Mouse (Mus musculus) neural tube, embryonic 13.5 days (tissue): Measurements from ENCODE around the gene Ifi211. TPM values are rescaled to one million over a fixed set of nuclear protein-coding genes. Genes with fewer than 3 reads are reported as not detected.
"Not testable (repeated sequence)": the region's sequence is repeated elsewhere in the genome, so short reads cannot be mapped to it uniquely, and the experiment has no call there.

Experiments used
- ATAC-seq: fragments of 200-750 bp; cut with Nextera tagmentation; 2 replicates; pipeline ENCODE4 v1.8.0; 2017; ENCODE audit warnings: low read depth, mild to moderate bottlenecking, moderate TSS enrichment, moderate library complexity
- H3K27ac ChIP-seq: fragments of 300-500 bp; sonication (generic); replicated peaks from 2 replicates; pipeline ENCODE4 v1.5.1; 2015; ENCODE audit warnings: moderate library complexity, mild to moderate bottlenecking, inconsistent platforms
- H3K27me3 ChIP-seq: fragments of 300-500 bp; sonication (generic); 2 replicates; pipeline ENCODE4 v1.6.1; 2015; ENCODE audit warnings: mild to moderate bottlenecking, inconsistent platforms
- H3K36me3 ChIP-seq: fragments of 300-500 bp; sonication (generic); 2 replicates; pipeline ENCODE4 v1.6.1; 2015; ENCODE audit warnings: mild to moderate bottlenecking, inconsistent platforms
- H3K4me1 ChIP-seq: fragments of 300-500 bp; sonication (generic); replicated peaks from 2 replicates; pipeline ENCODE4 v1.6.1; 2015; ENCODE audit warnings: inconsistent platforms
- H3K4me2 ChIP-seq: fragments of 300-500 bp; sonication (generic); 2 replicates; pipeline ENCODE4 v1.6.1; 2015; ENCODE audit warnings: inconsistent platforms, mild to moderate bottlenecking, moderate library complexity
- H3K4me3 ChIP-seq: fragments of 300-500 bp; sonication (generic); 2 replicates; pipeline ENCODE4 v1.5.1; 2015; ENCODE audit warnings: mild to moderate bottlenecking, inconsistent platforms
- H3K9ac ChIP-seq: fragments of 300-500 bp; sonication (generic); 2 replicates; pipeline ENCODE4 v1.6.1; 2015; ENCODE audit warnings: moderate library complexity, mild to moderate bottlenecking, inconsistent platforms
- H3K9me3 ChIP-seq: fragments of 300-500 bp; sonication (generic); 2 replicates; pipeline ENCODE4 v1.6.1; 2016; ENCODE audit warnings: inconsistent platforms
- WGBS: fragments of 180-500 bp; shearing (Covaris S2); methylation state at CpG from one replicate; pipeline ENCODE4 v1.1.7; 2015; 5-methylcytosine and 5-hydroxymethylcytosine counted together
- polyA plus RNA-seq: library from polyadenylated mRNA; unstranded; fragments of >200 nt; fragmentation: Nextera tagmentation; extraction: Ambion mirVana; gene quantifications from 2 replicates; pipeline ENCODE4 v1.2.1, GENCODE M21; 2015

Gene Ifi211
- polyA plus RNA-seq = 0.31 TPM in 1 of 2 replicates, not detected in the other

GRCm38 (mm10) chr1:173912548-173913255 is at the start of gene Ifi211:
TSS of gene Ifi211 (minus strand) at chr1:173913046.
- H3K36me3 ChIP-seq, H3K4me2 ChIP-seq, ATAC-seq, H3K9ac ChIP-seq, H3K27ac ChIP-seq, H3K4me1 ChIP-seq, H3K9me3 ChIP-seq, H3K4me3 ChIP-seq, H3K27me3 ChIP-seq: not testable (repeated sequence)
- WGBS = 88% methylated on average over 6 of the region's 6 CpGs

GRCm38 (mm10) chr1:173961491-173961890 is 48.6 kb upstream of the Ifi211 start:
- not testable (repeated sequence) for H3K27ac ChIP-seq, H3K9ac ChIP-seq, H3K9me3 ChIP-seq, H3K36me3 ChIP-seq, H3K4me2 ChIP-seq, H3K27me3 ChIP-seq, ATAC-seq, H3K4me1 ChIP-seq, H3K4me3 ChIP-seq
- 63% methylated on average over 1 of the region's 1 CpGs for WGBS

DNA sequence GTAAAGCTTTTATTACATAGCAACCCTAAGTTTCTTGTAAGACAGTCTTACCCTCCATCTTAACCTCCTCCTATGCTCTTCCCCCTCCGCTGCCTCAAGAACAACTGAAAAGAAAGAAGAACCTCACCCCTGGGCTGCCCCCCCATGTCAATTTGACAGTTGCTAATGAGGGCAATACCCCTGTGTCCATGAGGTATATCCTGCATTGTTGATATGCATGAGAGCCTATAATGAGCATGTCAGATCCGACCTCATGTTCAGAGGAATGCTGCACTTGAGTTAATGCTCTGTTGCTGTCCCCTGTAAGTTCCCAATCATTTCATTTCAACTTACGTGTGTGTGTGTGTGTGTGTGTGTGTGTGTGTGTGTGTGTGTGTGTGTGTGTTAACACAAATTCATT is 47.2 kb upstream of the Ifi211 start:
- not testable (repeated sequence) for H3K27me3 ChIP-seq, H3K36me3 ChIP-seq, H3K4me3 ChIP-seq, H3K9me3 ChIP-seq, H3K4me2 ChIP-seq, ATAC-seq, H3K27ac ChIP-seq, H3K4me1 ChIP-seq, H3K9ac ChIP-seq
- WGBS = 35% methylated on average over 3 of the region's 3 CpGs

- H3K9ac ChIP-seq, H3K4me2 ChIP-seq, H3K4me3 ChIP-seq, H3K9me3 ChIP-seq, H3K4me1 ChIP-seq, H3K36me3 ChIP-seq, ATAC-seq, H3K27me3 ChIP-seq, H3K27ac ChIP-seq: not testable (repeated sequence)
- WGBS = 38% methylated on average over 3 of the region's 3 CpGs
Measured at GRCm38 (mm10) chr1:173955839-173956527, 43.1 kb upstream of the Ifi211 start.

GRCm38 (mm10) chr1:173955071-173955796 is 42.4 kb upstream of the Ifi211 start:
- Histone ChIP-seq H3K27me3 (no peaks in the 10 kb centered on the region), H3K9me3 (no peaks in the 10 kb centered on the region), H3K9ac (no peak overlapping the region), H3K4me1 (no peaks in the 10 kb centered on the region), H3K36me3 (no peaks in the 10 kb centered on the region), H3K27ac (no peak overlapping the region), H3K4me2 (no peak overlapping the region), H3K4me3 (no peak overlapping the region)
- no peak for ATAC-seq
- WGBS = 85% methylated on average over 2 of the region's 2 CpGs

- Histone ChIP-seq H3K4me3 (no peak overlapping the region), H3K9ac (no peak overlapping the region), H3K27ac (no peak overlapping the region), H3K27me3 (no peaks in the 10 kb centered on the region), H3K4me2 (no peak overlapping the region), H3K4me1 (no peaks in the 10 kb centered on the region), H3K36me3 (no peaks in the 10 kb centered on the region), H3K9me3 (no peaks in the 10 kb centered on the region)
- ATAC-seq = no peak
- 92% methylated on average over 1 of the region's 1 CpGs for WGBS
Measured at GRCm38 (mm10) chr1:173953563-173953962, 40.7 kb upstream of the Ifi211 start.

DNA sequence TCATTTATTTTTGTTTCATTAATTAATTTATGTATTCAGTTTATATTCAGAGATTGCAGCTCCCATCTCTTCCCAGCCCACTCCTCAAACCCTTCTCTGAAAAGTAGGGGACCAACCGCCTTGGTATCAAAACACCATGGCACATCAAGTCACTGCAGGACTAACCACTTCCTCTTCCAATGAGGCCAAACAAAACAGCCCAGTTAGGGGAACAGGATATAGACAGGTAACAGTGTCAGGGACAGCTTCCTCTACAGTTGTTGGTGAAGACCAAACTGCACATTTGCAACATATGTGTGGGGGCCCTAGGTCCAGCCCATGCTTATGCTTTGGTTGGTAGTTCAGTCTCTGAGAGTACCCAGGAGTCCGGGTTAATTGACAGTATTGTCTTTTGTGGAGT is 36.2 kb upstream of the Ifi211 start:
- not testable (repeated sequence) for H3K9ac ChIP-seq, H3K27ac ChIP-seq, H3K36me3 ChIP-seq, H3K27me3 ChIP-seq, H3K9me3 ChIP-seq, H3K4me2 ChIP-seq, ATAC-seq, H3K4me1 ChIP-seq, H3K4me3 ChIP-seq
- WGBS = 84% methylated on average over 2 of the region's 2 CpGs

DNA sequence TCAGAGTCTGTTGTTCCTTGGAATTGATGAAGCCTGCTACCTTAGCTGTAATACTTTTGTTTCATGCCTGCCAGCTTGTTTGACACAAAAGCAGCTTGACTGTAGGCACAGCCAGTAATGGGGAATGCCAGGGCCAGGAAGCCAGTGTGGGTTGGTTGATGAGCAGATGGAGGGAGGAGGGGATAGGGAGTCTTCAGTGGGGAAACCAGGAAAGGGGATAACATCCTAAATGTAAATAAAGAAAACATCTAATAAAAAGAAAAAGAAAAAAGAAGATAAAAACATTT is 29.9 kb upstream of the Ifi211 start:
- H3K9me3 ChIP-seq, H3K9ac ChIP-seq, H3K4me3 ChIP-seq, H3K36me3 ChIP-seq, H3K4me2 ChIP-seq, ATAC-seq, H3K27ac ChIP-seq, H3K27me3 ChIP-seq, H3K4me1 ChIP-seq: not testable (repeated sequence)

DNA sequence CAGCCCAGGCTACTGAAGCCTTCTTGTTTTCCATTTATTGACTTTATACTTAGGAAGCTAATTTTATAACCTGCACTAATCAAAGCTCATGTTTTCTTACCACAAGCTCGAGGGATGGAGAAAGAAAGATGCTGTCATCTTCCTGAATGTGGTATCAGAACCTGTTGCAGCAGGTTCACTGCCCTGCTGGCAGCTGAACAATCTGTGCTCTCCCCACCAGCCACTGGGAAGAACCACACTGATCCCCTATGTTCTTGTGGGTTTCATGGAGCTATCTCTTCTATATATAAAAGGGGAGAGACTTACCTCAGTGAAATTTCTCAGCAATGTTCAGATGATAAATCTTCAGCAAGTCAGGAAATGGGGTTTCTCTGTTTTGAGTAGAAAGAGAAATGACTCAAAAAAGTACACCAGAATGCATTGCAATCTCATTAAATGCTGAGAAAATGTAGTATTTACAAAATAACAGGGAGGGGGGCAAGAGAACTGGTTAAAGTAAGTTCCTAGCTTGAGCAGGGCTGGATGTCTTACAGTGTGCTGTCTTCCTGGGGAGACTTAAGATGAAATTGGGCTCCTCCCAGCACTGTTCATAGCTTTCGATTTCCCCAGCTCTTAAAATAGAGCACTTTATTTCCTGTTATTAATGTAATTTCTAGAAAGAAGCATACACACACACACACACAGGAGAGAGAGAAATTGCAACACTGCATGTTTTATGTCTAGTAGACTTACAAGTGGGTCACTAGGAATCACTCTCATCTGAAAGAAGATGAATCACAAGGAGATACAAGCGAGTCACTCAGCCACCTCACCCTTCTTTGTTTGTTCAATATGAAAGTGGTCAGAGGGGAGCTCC is 29.3 kb upstream of the Ifi211 start, which contains the start of the genes Mndal and Ifi203:
Gene Mndal (minus strand): TSS at position 568 of the 856 bp plus-strand sequence.
Gene Ifi203 (minus strand): TSS at position 749 of the 856 bp plus-strand sequence.
- H3K9ac ChIP-seq, H3K27ac ChIP-seq, H3K27me3 ChIP-seq, H3K36me3 ChIP-seq, H3K4me3 ChIP-seq, H3K4me1 ChIP-seq, H3K9me3 ChIP-seq, H3K4me2 ChIP-seq, ATAC-seq: not testable (repeated sequence)
- WGBS = 77% methylated on average over 3 of the region's 3 CpGs

GRCm38 (mm10) chr1:173941522-173941921 is 28.7 kb upstream of the Ifi211 start:
- 96% methylated on average over 2 of the region's 2 CpGs for WGBS
- H3K4me2 ChIP-seq, H3K27ac ChIP-seq, ATAC-seq, H3K27me3 ChIP-seq, H3K9me3 ChIP-seq, H3K4me3 ChIP-seq, H3K4me1 ChIP-seq, H3K36me3 ChIP-seq, H3K9ac ChIP-seq: not testable (repeated sequence)

GRCm38 (mm10) chr1:173919279-173919678 is 6.4 kb upstream of the Ifi211 start:
- WGBS = 56% methylated on average over 3 of the region's 3 CpGs
- H3K27me3 ChIP-seq, ATAC-seq, H3K9me3 ChIP-seq, H3K27ac ChIP-seq, H3K4me3 ChIP-seq, H3K36me3 ChIP-seq, H3K9ac ChIP-seq, H3K4me2 ChIP-seq, H3K4me1 ChIP-seq: not testable (repeated sequence)

- WGBS = 86% methylated on average over 2 of the region's 2 CpGs
- ATAC-seq = no peak
Measured at GRCm38 (mm10) chr1:173914559-173914958, 1.7 kb upstream of the Ifi211 start.

More at GRCm38 (mm10) chr1:173914559-173914958, 1.7 kb upstream of the Ifi211 start:
- no peak overlapping the region for H3K9ac ChIP-seq
- no peak overlapping the region for H3K27ac ChIP-seq
- no peaks in the 10 kb centered on the region for H3K36me3 ChIP-seq
- H3K9me3 ChIP-seq = no peaks in the 10 kb centered on the region
- H3K4me2 ChIP-seq = no peak overlapping the region
- no peaks in the 10 kb centered on the region for H3K4me1 ChIP-seq
- no peak overlapping the region for H3K4me3 ChIP-seq
- no peaks in the 10 kb centered on the region for H3K27me3 ChIP-seq
